Mouse (Mus musculus): ENCODE measurements around the gene Sv2a.

Gene Sv2a

DNA sequence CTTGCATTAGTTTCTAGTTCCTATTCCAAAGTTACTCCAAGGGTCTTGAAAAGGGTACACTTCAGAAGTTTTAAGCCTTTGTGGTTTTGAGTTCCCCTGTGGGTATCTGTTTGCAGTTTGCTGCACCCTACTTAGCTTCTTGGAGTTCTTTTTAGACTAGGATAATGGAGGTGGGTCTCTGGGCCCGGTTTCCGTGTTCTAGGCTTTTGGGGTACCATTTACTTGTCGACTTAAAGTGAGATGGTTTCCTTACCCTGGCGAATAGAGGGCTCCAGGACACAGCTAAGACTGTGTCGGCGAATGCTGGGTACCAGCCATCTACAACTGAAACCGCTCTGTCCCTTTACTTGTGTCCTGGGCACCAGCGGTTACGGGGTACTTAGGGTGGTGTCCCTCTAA lies 40.7 kb downstream of the Sv2a start:
- peak; percentile 63 for DNase-seq

DNA sequence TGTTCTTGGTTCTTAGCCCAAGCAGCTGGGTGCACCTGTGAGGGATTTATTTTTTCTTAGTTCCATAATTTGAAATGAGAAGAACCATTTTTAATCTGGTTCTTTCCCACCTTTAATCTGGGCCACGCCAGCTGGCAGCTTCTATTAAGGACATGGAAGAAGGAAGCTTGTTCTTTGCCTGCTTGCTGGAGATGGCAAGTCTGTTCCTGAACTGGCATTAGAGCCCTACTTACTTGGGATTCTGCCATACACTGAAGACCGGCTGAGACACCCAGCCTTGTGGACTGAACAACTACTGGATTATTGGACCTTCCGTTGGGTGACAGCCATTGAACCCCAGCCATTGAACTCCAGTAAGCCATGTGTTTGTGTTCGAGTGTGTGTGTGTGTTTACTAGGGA lies 41.8 kb downstream of the Sv2a start:
- DNase-seq = no peak

DNA sequence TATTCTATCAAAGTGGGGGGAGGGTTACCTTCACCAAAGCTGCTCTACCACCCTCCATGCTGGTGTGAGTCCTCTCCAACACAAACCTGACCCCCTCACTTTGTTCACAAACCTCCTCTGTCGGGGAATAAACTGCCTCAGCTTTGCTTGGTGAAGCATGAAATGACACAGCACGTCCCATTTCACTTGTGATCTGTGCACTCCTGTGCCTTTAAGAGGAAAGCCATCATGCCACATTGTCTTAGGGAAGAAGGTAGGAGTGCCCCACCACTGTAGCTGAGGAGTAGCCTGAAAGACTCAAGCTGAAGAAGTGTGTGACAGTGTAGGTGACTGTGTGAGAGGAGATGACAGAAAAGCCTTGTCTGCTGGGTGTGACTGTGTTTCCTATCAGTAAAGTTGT lies 44.5 kb downstream of the Sv2a start:
- DNase-seq = no peak

DNA sequence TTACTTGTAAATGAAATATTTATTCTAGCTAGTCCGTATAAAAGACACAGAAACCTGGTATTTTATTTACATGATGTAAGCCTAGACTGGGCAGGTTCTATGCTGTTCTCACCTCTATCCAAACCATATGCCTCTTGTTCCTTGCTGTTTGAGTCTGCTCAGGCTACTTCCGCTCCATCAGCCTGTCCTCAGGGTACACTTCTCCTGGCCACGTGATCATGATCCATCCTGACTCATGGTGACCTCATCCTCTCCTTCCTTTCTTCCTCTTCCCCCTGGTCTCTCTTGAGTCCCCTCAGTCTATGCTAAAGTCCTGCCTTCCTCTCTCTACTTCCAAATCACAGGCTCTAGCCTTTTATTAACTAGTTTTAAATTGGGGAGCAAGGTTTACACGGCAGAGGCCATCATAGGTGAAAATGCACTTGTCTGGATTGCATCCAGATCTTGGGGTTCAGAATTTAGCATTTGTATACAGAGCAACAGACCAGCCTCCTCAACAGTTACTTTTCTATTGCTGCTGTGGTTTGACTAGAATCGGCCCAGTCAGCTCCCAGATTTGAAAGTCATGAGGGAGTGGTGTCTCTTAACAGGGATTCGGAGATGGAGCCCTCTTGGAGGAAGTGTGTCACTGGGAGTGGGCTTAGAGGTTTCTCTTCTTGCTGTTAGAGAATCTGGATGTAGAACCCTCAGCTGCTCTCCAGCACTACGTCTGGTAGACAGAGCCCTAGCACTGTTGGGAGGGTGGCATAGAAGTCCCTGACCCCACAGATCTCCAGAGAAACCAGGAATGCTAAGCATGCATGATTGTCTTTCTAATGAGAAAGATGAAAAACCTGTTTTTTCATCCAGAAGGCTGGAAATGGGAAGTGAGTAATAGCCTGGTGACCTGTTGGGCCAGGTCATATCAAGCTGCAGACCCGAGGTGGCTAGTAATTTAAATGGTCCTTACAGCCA lies 46.0 kb downstream of the Sv2a start:
- no peak for DNase-seq

DNA sequence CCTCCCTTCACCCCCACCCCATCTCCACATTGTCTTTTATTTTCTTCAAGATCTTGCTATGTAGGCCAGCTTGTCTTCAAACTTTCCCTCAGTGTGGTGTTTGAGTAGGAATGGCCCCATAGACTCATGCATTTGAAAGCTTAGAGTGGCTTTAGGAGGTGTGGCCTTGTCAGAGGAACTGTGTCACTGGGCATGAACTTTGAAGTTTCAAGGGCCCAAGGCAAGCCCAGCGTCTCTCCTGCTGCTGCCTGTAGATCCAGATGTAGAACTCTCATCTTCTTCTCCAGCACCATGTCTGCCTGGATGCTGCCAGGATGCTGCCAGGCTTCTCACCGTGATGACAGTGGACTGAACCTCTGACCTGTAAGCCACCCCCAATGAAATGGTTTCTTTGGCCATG lies 47.9 kb downstream of the Sv2a start:
- DNase-seq = no peak

DNA sequence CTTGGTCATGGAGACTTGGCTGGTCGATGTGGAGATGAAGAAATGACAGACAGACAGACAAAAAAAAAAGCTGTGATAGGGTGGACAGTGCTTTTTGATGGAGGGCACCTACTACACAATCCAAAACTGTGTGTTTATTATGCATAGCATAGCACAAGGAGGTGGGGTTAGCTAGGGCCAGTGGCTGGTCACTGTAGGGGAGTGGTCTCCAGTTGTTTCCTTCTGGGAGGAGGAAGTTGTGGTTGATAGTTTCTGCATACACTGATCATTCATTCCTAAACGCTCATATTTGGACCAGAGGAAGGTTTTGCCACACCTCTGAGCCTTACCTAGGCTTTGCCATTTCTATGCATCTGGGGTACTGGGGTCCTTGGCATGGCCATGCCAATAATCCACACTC lies 49.5 kb downstream of the Sv2a start:
- no peak for DNase-seq

DNA sequence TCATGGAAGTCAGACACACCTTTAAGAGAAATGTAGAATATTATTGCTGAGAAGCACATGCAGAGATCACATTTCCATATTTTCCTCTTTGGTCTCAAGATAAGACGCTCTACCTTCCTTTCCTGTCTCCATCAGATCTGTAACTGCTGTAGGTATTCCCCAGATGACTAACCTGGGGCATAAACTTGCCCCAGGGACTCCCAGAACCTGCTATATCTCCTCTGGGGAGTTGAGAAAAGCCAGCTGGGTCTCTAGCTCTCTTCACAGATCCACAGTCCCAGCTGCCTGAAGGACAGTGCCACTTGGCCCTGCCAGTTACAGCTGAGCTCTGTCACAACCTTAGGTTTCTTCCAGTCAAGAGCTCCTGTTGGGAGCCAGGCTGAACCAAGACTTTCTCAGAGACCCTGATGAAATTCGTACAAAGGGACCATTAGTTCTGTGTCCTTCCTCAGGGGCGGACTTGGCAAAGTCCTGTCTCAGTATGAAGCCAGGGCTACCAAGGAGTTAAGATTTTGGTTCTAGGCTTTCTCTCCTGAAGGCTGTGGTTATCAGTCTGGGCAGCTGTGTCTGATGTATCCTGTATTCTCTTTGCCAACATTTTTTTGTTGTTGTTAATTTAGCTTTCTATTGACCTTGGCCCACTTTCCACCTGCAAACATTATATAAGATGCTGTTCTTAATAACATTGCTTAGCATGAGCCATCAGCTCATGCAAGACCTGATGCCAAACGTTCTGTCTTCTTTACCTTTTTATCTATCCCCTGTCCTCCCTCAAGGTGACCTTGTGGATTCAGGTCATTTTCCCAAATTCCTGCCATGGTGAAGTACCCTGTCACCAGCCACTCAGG lies 50.2 kb downstream of the Sv2a start:
- DNase-seq = no peak

DNA sequence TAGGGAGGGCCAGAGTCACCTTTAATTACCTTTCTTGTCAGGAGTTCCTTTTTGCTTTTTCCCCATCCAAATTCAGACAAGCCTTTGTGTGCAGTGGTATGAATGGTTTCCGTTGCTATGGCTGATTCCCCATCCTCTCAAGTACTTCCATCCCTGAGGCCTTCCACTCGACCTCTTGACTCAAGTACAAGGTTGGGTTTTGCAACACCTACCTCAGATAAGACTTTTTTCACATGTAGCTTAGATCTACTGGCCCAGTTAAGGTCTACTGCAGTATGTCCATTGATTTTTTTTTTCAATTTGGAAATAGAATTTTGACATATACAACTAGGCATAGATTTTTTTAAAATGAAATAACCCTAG lies 50.8 kb downstream of the Sv2a start:
- DNase-seq = no peak

DNA sequence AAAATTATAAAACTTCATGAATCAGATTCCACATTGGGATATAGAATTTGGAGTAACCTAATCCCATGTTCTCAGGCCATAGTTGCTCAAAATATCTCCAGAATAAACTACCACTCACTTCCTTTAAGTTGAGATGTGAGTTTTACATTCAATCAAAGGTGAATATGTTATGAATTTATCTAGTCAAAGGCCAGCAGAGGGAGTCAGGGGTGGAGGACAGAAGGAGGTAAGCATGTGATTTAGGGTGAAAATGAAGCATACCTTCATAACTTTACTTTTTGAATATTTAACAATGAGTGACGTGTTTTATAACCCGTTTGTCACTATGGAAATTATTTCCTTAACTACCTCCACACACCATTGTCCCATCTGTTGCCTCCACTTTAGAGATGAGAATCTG lies 54.0 kb downstream of the Sv2a start:
- DNase-seq = no peak

DNA sequence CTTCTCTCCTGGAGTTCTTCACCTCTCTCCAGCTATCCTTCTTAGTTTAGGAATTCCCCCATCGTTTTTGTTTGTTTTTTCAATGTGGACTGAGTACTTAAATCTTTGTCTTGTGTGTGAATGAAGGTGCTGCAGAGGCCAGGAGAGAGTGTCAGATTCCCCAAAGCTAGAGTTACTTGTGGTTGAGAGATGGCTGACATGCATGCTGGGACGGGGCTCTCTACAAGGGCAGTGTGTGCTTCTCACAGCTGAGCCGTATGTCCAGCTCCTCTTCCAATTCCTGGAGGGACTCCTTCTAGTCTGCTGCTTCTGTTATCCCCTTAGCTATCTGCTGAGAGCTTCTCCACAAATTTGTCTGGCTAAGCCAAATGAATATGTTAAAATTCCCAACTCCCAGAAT lies 54.9 kb downstream of the Sv2a start:
- DNase-seq = no peak

DNA sequence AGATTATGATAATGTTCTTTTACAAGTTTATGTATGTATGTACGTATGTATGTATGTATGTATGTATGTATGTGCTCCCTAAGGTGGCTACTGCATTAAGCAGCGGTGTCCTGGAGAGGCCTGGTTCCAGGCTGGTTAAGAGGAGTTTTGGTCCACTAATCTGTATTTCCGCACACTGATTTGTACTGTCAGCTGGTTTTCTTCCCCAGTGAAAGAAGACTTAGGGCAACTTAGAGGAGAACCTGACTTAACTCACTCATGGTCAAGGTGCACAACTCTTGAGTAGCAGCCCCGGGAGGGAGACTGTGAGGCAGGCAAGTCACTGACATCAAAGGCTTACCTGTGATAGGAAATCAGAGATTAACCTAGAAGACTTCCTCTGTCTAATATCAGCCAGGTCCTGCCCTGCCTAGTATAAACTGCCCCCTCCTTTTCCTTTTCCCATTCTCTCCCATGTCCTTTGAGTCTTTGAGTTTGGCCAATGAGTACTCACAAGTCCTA lies 55.9 kb downstream of the Sv2a start:
- DNase-seq = no peak

DNA sequence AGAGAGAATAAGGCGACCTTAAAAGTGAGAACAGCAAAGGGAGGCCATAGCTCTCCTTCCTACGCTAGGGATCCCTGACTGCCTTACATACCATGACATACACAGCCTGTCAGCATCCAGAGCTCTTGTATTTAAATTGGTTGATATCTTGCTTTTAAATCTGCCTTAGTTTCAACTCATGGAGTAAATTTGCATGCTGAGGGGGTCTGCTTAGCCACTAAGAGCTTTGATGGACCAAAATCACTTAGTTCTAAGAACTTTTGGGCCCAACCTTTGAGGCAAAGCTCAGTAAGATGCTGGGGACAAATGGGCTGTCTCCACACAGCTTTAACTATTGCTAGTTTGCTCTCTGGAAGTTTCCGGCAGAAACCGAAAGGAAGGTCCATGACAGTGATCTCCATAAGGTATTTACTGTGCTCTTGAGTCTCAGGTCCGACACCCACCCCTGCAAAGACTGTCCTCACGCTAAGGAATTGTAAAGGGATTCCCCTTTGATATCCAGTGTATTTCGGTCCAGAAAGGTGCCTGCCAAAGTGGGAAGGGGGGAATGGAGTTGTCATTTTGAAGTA lies 56.5 kb downstream of the Sv2a start:
- DNase-seq = no peak

DNA sequence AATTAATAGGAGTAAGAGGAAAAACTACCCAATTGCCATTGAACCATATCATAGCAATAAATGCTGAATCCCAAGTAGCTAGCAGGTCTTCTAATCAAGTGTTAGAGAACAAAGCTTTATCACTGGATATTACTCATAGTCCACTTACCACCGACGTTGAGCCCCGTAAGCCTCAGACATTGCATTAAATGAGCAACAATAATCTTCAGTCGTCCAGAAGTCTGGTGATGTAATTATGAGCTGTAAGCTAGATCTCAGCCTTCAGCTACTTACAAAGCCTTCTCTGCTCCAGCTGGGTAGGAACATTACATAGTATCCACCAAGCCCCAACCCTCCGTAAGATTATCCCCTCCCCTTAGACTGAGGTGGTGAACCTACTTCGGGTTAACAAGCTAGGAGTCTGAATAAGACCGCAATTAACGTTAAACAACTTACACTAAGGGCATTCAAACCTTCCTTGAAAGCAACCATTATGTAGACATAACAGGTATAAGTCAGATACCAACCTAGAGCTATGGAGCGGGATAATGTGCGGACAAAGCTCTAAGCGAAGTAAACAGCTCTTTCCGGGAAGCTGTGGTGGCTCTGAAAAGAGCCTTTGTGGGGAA lies 57.1 kb downstream of the Sv2a start:
- no peak for DNase-seq

DNA sequence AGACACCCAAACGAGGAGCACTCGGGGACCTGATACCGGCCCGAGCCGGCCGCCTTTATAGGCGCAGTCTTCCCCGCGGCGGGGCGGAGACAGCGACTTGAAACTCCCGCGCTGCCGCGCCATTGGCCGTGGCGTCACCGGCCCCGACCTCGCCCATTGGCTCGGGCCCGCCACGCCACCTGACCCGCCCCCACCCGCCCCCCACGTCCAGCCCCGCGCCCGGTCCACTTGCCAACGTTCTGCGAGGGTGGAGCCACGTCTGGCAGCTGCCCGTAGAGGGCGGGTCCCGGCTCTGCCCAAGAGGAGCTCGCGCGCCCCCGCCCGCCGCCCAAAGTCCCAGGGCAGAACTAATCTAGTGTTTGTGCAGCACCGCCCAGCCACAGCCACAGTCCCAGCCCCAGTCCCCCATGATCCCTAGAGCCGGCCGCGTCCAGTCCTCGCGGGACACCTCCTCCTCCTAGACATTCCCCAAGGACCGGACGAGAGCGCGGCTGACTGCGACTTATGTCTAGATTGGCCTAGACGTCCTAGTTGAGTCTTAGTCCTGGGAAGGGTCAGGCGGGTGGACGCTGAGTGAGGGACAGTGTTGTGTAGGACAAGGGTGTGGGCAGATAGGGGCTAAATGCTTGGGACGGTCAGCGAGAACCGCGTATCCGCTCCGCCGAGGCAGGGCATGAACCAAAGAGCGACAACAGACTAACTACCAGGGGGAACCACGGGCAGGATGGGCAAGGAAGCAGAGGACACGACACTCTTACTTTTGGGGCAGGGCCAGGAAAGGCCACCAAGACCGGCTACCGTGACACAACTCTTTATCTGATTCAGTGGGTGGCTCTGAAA lies 58.2 kb downstream of the Sv2a start, which contains the start of gene Hist2h3c2:
TSS of gene Hist2h3c2 (minus strand) at position 174 of the 840 bp plus-strand sequence.
- DNase-seq = peak; percentile 51

DNA sequence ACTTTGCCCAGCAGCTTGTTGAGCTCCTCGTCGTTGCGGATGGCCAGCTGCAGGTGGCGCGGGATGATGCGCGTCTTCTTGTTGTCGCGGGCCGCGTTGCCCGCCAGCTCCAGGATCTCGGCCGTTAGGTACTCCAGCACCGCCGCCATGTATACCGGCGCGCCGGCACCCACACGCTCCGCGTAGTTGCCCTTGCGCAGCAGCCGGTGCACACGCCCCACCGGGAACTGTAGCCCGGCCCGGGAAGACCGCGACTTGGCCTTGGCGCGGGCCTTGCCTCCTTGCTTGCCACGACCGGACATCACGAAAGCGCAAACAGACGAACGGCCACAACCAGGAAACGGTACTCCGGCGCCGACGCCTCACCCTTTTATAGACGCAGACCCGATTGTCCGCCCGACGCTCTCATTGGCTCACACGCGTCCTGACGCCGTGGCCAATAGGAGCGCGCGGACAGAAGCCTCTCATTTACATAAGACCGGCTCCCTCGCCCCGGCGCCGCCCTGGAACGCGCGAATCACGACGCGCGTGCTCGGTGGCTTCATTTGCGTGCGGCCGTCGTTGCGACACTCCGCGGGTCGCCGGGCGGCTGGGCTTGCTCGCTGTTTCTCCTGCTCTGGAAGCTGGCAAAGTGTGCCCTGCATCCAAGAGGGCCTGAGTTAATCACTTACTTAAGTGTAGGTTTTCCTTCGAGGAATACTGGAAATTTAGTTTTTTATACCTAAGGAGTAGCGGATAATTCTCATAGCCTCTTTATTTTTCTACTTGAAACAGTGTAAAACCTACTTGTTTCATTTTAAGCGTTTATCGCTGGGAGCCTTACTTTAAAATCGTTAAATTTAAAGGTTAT lies 59.2 kb downstream of the Sv2a start, which contains the start of gene Hist2h2aa2:
TSS of gene Hist2h2aa2 (minus strand) at position 328 of the 850 bp plus-strand sequence.
- DNase-seq = peak; percentile 95

DNA sequence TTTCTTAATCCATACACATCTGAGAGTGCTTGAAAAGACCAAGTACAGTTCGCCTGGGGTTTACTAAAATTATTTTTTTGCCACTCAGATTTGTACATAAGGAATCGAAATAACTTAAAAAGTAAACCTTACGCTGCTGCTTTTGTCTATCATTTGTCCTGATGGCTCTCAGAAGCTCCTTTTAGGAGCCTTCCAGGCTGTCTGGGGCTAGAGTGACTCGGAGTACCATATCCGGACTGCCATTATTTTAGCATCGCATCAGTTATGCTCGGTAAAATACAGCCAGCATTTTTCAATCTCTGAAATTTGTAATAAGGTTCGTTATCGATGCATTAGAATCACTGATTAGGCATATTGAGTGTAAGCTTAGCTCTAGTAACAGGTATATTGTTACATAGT lies 59.8 kb downstream of the Sv2a start:
- no peak for DNase-seq

DNA sequence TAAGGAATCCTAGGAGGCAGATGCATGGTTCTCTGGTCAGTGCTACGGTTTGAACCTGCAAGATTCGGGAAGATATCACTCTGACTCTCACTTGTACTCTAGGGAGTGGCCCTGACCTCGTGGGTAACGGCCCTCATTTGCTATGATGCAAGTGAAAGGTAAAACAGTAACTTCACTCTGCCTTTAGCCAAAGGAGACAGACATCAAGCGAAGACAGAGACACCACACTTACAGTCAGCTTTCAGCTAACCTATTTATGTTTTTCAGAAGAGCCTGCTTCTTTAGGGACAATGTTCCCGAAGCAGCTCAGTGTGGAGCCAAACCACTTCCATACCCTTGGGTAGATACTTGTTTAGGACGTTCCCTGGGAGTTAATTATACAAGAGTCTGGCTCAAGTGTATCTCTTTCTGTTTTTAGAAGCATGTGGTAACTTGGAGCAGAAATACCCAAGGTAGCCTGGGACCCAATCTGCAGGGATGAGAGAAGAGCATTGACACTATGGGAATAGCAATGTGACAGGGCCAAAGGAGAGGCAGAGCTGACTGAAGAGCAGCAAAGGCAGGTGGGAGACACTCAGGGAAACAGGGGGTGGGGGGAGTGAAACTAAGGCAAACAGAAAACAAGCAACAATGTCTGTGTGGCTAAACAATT lies 63.1 kb downstream of the Sv2a start:
- DNase-seq = peak; percentile 41

Data from thymus, postnatal 25 days (tissue).